Mouse (Mus musculus) ovary, adult 10 weeks (tissue): ENCODE data around the gene Yy2. TPM values are rescaled to one million over a fixed set of nuclear protein-coding genes. Genes with fewer than 3 reads are reported as not detected.

Experiments
- polyA plus RNA-seq: library from polyadenylated mRNA; stranded (reverse); fragments of 350-450 nt; fragmentation: Illumina TruSeq; extraction: RNeasy Lipid Tissue Mini Kit (QIAGEN cat#74804); gene quantifications from one replicate; pipeline ENCODE4 v1.2.3, GENCODE M21; 2014

Gene Yy2
- 12.7 TPM for polyA plus RNA-seq

GRCm38 (mm10) chrX:157568840-157569239 is at the start of gene Yy2:
Gene Yy2, minus strand, starts transcription at chrX:157568985.

GRCm38 (mm10) chrX:157598186-157598996 is 29.6 kb upstream of the Yy2 start, which contains the start of gene Mbtps2:
Gene Mbtps2, minus strand, starts transcription at chrX:157598715.

Other genes with a start within 250 kb of the Yy2 start
- gene Phex, start 153.7 kb downstream of the Yy2 start, polyA plus RNA-seq: 37.3 TPM
- 68.0 TPM for gene Sms, start 76.7 kb downstream of the Yy2 start, polyA plus RNA-seq
- gene Mbtps2, start 29.7 kb upstream of the Yy2 start, polyA plus RNA-seq: 88.7 TPM
- gene Smpx, start 129.9 kb upstream of the Yy2 start, polyA plus RNA-seq: 135 TPM
- gene Klhl34, start 249.4 kb upstream of the Yy2 start, polyA plus RNA-seq: not detected